Mouse (Mus musculus) NIH3T3 (cell line): ENCODE results near the gene Pxdn.

ENCODE experiments used
- DNase-seq: peaks from one replicate; pipeline ENCODE4 v3.0.0-alpha.2; 2012; ENCODE audit warnings: low read depth

The Pxdn gene

GRCm38 (mm10) chr12:29953999-29954398 is 16.6 kb downstream of the Pxdn start:
- peak; percentile 54 for DNase-seq

- DNase-seq, result no peak
Observed at GRCm38 (mm10) chr12:29954464-29954863, 17.1 kb downstream of the Pxdn start.

- DNase-seq, result no peak
Observed at GRCm38 (mm10) chr12:29956969-29957368, 19.6 kb downstream of the Pxdn start.

- DNase-seq, result no peak
Observed at GRCm38 (mm10) chr12:29958637-29959036, 21.2 kb downstream of the Pxdn start.

- no peak for DNase-seq
Observed at GRCm38 (mm10) chr12:29961041-29961440, 23.6 kb downstream of the Pxdn start.

- no peak for DNase-seq
Observed at GRCm38 (mm10) chr12:29965016-29965415, 27.6 kb downstream of the Pxdn start.

- no peak for DNase-seq
Observed at GRCm38 (mm10) chr12:29971795-29972464, 34.5 kb downstream of the Pxdn start.

- no peak for DNase-seq
Observed at GRCm38 (mm10) chr12:29972533-29972932, 35.1 kb downstream of the Pxdn start.

- DNase-seq, result no peak
Observed at GRCm38 (mm10) chr12:29980076-29980475, 42.7 kb downstream of the Pxdn start.

- no peak for DNase-seq
Observed at GRCm38 (mm10) chr12:29981722-29982293, 44.4 kb downstream of the Pxdn start.

- DNase-seq, result no peak
Observed at GRCm38 (mm10) chr12:29983190-29983589, 45.8 kb downstream of the Pxdn start.

GRCm38 (mm10) chr12:29985126-29985525 is 47.7 kb downstream of the Pxdn start:
- DNase-seq, result no peak

- DNase-seq, result no peak
Observed at GRCm38 (mm10) chr12:29986241-29986640, 48.8 kb downstream of the Pxdn start.

GRCm38 (mm10) chr12:29998895-29999294 is 61.5 kb downstream of the Pxdn start:
- DNase-seq, result peak; percentile 40

- no peak for DNase-seq
Observed at GRCm38 (mm10) chr12:30001951-30002350, 64.5 kb downstream of the Pxdn start.

GRCm38 (mm10) chr12:30003680-30004364 is 66.4 kb downstream of the Pxdn start:
- DNase-seq, result peak; percentile 91

- DNase-seq, result peak; percentile 17
Observed at GRCm38 (mm10) chr12:30004365-30004723, 66.9 kb downstream of the Pxdn start.

GRCm38 (mm10) chr12:30006586-30006985 is 69.2 kb downstream of the Pxdn start:
- DNase-seq, result no peak

GRCm38 (mm10) chr12:30008741-30009140 is 71.3 kb downstream of the Pxdn start:
- no peak for DNase-seq

- DNase-seq, result no peak
Observed at GRCm38 (mm10) chr12:30015501-30015900, 78.1 kb downstream of the Pxdn start.

- DNase-seq, result no peak
Observed at GRCm38 (mm10) chr12:30017131-30017530, 79.7 kb downstream of the Pxdn start.

GRCm38 (mm10) chr12:30020447-30020846 is 83.0 kb downstream of the Pxdn start:
- DNase-seq, result peak; percentile 65

- peak; percentile 85 for DNase-seq
Observed at GRCm38 (mm10) chr12:30023491-30023890, 86.1 kb downstream of the Pxdn start.
